Comparison of ENCODE assay signal across 29 mouse cellular contexts in the genomic region with DNA sequence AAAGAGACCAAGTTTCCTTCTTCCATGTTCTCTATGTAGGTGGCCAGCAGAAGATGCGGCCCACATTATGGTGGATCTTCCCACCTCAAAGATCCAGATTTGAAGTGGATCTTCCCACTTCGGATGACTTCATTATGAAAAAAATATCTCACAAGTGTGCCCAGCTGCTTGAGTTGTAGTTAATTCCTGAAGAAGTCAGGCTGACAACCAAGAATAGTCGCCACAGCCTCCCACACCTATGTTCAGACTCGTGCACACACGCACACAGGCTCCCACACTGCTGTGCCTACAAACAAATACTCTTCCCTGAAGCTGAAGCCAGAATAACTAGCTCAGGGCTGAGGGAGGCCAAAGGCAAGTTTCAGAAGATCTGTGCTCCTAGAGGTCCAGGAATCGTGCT.
DNase-seq lines count a peak whose midpoint lies in the region; ATAC-seq and TF ChIP-seq lines count a peak whose summit lies in the region.
"Had no signal": no experiment of that assay in that cellular context is flagged by ENCODE, and none has a peak within 500 bp of the region (broad histone marks: within the 10 kb centered on the region; RNA-seq: fewer than 3 reads in every experiment).

No protein-coding gene starts in this region.

- no peaks in the 10 kb centered on the region for H3K4me1 ChIP-seq in lung, adult 2 months (ENCODE audit: control insufficient read depth, insufficient read depth, low read length)
- H3K4me1 ChIP-seq in forebrain, embryonic 15.5 days = no peaks in the 10 kb centered on the region
- H3K4me1 ChIP-seq: embryonic facial prominence, embryonic 10.5 days; embryonic facial prominence, embryonic 15.5 days; forebrain, embryonic 12.5 days; heart, embryonic 13.5 days; liver, embryonic 15.5 days; lung, embryonic 15.5 days; midbrain, embryonic 12.5 days; neural tube, embryonic 13.5 days; stomach, embryonic 15.5 days had no signal

- TF ChIP-seq CTCF in lung, adult 2 months (IDR thresholded peaks at IDR 0.05; ENCODE audit: insufficient read depth, low read length) = no peak

- intact Hi-C loops in left cerebral cortex, postnatal 25 days (cut with DNase I) = loop anchor here (1.0 to 2.0 kb wide), 2 partner anchors 67 to 86 kb away; no protein-coding TSS in a partner anchor

- no peaks in the 10 kb centered on the region for H3K9me3 ChIP-seq in forebrain, embryonic 15.5 days
- H3K9me3 ChIP-seq: embryonic facial prominence, embryonic 10.5 days; embryonic facial prominence, embryonic 15.5 days; forebrain, embryonic 12.5 days; G1E; heart, embryonic 13.5 days; limb, embryonic 12.5 days; liver, embryonic 15.5 days; lung, embryonic 15.5 days; midbrain, embryonic 12.5 days; neural tube, embryonic 13.5 days; stomach, embryonic 15.5 days had no signal

- DNase-seq in frontal cortex, adult 2 months (ENCODE audit: extremely low spot score in 1 of 2, low spot score in 1 of 2) = peak; percentile 74 to 76
- DNase-seq in frontal cortex, postnatal 10 days (ENCODE audit: low spot score in 2 of 2) = no peak
- peak; percentile 71 to 74 for DNase-seq in right cerebral cortex, adult 2 months (ENCODE audit: low spot score in 2 of 2)
- DNase-seq in right cerebral cortex, postnatal 4 days = no peak
- DNase-seq in left cerebral cortex, postnatal 25 days (ENCODE audit: low spot score in 2 of 2) = peak; percentile 69 to 95
- DNase-seq in lung, adult 2 months = no peak
- DNase-seq: adrenal gland, adult 8-10 months; cerebellum, adult 8-10 months; cerebellum, postnatal 25 days; gastrocnemius, postnatal 10 days; heart, postnatal 10 days; kidney, adult 18-20 months; kidney, postnatal 36 days; lung, postnatal 36 days; thymus, postnatal 14 days had no signal

- H3K27me3 ChIP-seq in forebrain, embryonic 15.5 days = no peaks in the 10 kb centered on the region
- H3K27me3 ChIP-seq: embryonic facial prominence, embryonic 15.5 days; forebrain, embryonic 12.5 days; limb, embryonic 12.5 days; liver, embryonic 15.5 days; lung, embryonic 15.5 days; midbrain, embryonic 12.5 days; neural tube, embryonic 13.5 days; stomach, embryonic 15.5 days had no signal

- H3K9ac ChIP-seq in forebrain, embryonic 15.5 days (replicated peaks) = no peak overlapping the region
- H3K9ac ChIP-seq: embryonic facial prominence, embryonic 15.5 days; forebrain, embryonic 12.5 days; heart, embryonic 13.5 days; hindbrain, embryonic 14.5 days; limb, embryonic 12.5 days; liver, embryonic 15.5 days; lung, embryonic 15.5 days; midbrain, embryonic 12.5 days; neural tube, embryonic 13.5 days; stomach, embryonic 15.5 days had no signal

- no peak overlapping the region for H3K4me2 ChIP-seq in forebrain, embryonic 15.5 days (replicated peaks)
- H3K4me2 ChIP-seq: embryonic facial prominence, embryonic 15.5 days; forebrain, embryonic 12.5 days; heart, embryonic 13.5 days; hindbrain, embryonic 14.5 days; limb, embryonic 12.5 days; liver, embryonic 15.5 days; lung, embryonic 15.5 days; midbrain, embryonic 12.5 days; neural tube, embryonic 13.5 days; stomach, embryonic 15.5 days had no signal

- WGBS in lung, adult 2 months = 81% methylated on average over 6 of the region's 6 CpGs
- WGBS in forebrain, embryonic 15.5 days = 90% methylated on average over 6 of the region's 6 CpGs

- H3K27ac ChIP-seq in forebrain, embryonic 15.5 days (replicated peaks) = no peak overlapping the region
- H3K27ac ChIP-seq: embryonic facial prominence, embryonic 10.5 days; embryonic facial prominence, embryonic 15.5 days; forebrain, embryonic 12.5 days; heart, embryonic 13.5 days; hindbrain, embryonic 14.5 days; layer of hippocampus, adult 2 months; limb, embryonic 12.5 days; liver, embryonic 15.5 days; lung, embryonic 15.5 days; midbrain, embryonic 12.5 days; neural tube, embryonic 13.5 days; stomach, embryonic 15.5 days had no signal

- TF ChIP-seq POLR2A in lung, adult 2 months (IDR thresholded peaks at IDR 0.05; ENCODE audit: borderline replicate concordance, extremely low read depth, low read depth, low read length) = no peak

- no peak for ATAC-seq in forebrain, embryonic 15.5 days (replicated peaks)

- H3K36me3 ChIP-seq in forebrain, embryonic 15.5 days = no peaks in the 10 kb centered on the region
- H3K36me3 ChIP-seq: embryonic facial prominence, embryonic 10.5 days; embryonic facial prominence, embryonic 15.5 days; forebrain, embryonic 12.5 days; G1E; heart, embryonic 13.5 days; limb, embryonic 12.5 days; liver, embryonic 15.5 days; lung, embryonic 15.5 days; midbrain, embryonic 12.5 days; neural tube, embryonic 13.5 days; stomach, embryonic 15.5 days had no signal

- H3K4me3 ChIP-seq in lung, adult 2 months (replicated peaks; ENCODE audit: extremely low read depth, low read depth, low read length) = no peak overlapping the region
- H3K4me3 ChIP-seq in forebrain, embryonic 15.5 days = no peak overlapping the region
- H3K4me3 ChIP-seq: embryonic facial prominence, embryonic 10.5 days; embryonic facial prominence, embryonic 15.5 days; forebrain, embryonic 12.5 days; heart, embryonic 13.5 days; layer of hippocampus, adult 2 months; limb, embryonic 12.5 days; liver, embryonic 15.5 days; lung, embryonic 15.5 days; midbrain, embryonic 12.5 days; neural tube, embryonic 13.5 days; stomach, embryonic 15.5 days had no signal

Comparison
In these comparisons a context has a peak if more than half of its experiments do, and no peak if none do; other contexts are left out.
1. DNase-seq: peak in frontal cortex, adult 2 months (2 of 2), right cerebral cortex, adult 2 months (2 of 2) and left cerebral cortex, postnatal 25 days (2 of 2); none in frontal cortex, postnatal 10 days (0 of 2), right cerebral cortex, postnatal 4 days (single experiment) and lung, adult 2 months (single experiment).